Mouse (Mus musculus): ENCODE data around the gene Nup88.
"Not testable (repeated sequence)": the region's sequence is repeated elsewhere in the genome, so short reads cannot be mapped to it uniquely, and the experiment has no call there.

The Nup88 gene

DNA sequence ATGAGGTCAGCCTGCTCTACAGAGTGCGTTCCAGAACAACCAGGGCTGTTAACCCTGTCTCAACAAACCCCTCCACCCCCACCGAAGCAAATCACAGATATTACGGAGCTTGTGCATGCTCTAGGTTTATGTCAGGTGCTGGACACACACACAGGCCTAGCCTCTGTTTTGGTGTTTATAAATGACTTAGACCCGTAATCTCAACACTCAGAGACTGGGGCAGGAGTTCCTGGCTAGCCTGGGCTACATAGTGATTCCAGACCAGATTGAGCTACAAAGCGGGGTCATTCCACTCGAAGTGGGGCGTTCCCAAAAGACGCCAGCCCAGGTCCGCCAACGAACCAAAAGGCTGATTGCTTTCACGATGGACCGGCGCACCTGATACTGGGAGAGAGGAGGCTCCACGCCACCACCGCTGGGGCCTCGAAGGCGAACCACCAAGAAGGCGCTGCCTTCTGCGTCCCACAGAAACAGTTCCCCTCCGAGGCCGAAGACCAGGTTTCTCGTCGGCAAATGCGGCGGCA, 440 bp downstream of the Nup88 start:
- DNase-seq (ENCODE audit: low read depth): no peak

DNA sequence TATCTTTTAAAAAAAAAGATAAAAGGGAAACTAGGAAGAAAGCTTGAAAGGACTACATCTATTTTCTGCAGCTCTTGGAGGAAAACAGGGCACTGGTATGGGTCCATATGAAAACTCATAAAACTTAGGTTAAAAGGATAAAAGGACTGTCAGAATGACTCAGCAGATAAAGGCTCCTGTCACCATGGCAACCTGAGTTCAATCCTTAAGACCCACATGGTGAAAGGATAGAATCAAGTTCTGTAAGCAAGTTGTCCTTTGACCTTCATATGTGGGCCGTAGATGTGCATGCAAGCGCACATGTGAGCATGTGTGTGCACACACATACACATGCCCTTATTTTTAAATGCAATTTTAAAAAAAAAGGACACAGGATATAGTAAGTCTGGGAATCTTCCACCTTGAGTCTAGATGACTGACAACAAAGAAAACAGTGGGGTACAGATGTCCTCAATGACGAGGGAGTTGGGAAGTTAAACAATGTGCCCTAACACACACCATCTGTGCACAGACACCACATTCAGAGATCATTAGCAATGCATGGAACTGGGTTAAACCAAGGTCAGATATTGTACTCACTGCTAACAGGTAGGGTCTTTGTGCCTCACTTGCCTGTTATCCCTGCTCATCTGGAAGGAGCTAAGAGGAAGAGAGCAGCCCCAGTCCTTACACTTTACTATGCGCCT, 5.4 kb downstream of the Nup88 start:
- DNase-seq (ENCODE audit: low read depth): peak; percentile 27

DNA sequence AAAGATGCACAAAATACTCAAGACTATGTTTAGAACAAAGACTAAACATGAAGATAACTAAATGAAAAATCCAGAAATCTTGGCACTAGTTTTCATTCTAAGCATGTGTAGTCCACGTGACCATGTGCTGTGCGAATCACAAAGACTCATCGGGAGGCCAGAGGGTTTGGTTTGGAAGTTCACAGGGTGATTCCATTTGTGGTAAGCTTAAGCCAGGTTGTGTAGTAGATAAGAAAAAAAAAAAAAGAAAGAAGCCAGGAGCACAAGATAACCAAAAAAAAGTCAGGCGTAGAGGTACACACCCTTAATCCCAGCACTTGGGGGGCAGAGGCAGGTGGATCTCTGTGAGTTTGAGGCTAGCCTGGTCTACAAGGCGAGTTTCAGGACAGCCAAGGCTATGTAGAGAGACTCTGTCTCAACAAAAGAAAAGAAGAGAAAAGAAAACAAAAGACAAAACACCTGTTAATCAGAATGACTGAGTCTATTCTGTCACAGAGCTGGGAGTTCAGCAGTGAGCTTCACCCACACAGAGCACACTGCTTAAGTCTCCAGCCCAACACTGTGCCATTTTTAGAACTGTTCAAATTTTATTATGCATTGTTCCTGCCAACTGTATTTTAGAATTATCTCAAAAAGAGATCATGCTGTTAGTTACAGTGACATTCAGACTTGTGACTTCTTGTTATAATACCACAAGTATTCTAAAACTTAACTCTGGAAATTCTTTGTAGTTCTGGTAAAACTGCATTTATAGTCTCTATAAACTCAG, 8.8 kb downstream of the Nup88 start:
- no peak for DNase-seq (ENCODE audit: low read depth)

DNA sequence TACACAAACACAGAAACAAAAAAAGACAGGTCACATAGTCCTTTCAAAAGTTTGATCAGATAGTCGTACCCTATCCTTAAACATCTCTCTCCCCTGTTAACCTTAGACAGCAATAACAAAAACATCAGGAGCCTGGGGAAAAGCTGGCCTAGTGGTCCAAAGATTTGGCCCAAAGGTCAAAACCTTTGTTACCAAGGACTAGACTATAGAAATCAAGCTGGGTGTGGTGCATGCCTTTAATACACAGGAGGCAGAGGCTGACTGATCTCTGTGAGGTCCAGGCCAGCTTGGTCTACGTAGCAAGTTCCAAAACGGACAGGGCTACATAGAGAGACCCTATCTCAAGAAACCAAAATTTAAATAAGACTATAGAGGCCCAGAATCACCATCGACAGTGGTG, 15.1 kb downstream of the Nup88 start:
- DNase-seq (ENCODE audit: low read depth): no peak

DNA sequence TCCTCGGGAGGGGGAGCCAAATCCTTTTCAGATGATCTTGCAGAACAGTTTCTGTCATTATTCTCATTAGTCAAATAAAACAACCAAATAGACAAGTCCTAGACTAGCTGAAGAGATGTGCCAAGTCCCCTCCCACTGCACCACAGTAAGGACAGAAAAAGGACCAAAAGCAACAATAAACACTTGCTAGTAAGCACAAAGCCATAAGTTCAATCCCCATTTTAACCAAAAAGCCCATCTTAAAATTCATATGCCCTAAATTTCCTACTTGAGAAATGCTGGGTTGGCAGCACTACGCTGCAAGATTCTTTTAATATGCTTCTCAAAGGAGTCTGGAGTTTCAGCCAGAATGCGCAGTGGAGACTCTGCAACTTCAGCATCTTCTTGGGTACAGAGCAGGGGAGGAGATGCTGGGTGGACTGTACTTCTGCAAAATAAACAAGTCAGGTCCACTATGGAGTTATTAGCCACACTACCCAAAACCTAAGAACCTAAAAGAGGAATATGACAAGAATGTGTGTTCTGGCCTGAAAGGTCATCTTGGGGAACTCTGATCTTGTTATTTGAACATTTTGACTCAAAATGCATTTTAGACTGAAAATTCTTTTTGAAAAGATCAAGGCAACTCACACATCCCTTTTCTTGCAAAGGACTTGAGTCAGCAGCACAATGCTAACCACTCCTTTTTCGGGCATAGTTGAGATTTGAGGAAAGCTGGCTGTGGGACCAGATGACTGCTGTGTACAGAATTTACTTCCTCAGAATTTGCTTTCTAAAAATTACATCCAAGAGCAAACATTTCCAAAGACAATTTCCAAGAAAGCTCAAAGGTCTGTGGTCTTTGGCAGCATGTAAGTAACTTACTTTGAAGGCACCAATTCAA, 24.6 kb downstream of the Nup88 start:
- no peak for DNase-seq (ENCODE audit: low read depth)

DNA sequence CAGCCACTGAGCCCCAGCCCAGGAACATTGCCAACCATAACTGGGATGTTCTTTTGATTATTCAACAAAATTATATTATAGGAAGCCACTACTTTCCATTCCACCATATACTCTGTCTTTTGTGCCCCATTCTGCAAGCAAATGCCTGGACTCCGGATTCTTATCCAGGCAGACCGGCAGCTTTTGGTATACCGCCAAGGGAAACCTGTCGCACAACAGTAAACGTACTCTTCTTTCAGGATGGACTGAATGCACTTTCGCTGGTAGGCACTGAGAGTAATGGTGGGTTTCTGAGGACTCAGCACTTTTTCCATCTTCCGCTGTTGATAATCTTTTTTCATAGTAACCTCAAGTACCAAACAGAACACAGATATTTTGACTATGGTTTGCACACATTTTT, 26.1 kb downstream of the Nup88 start:
- DNase-seq (ENCODE audit: low read depth): no peak

DNA sequence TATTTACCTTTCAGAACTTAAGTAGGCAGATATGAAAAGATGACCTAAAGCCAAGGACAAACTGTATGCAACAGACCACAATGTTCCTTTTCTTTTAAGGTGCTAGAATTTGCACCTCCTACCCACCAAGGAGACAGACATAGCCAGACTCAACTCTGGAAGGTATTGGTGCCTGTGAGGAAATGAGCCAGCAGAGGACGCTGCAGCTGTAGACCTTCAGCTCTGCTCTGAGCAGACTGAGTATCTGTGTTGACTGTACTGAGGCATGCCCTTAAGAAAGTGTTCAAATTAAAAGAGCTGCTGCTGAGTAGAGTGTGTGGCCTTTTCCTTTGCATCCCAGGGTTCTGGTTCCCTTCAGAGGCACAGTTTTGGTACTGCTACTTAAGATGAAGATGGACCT, 27.2 kb downstream of the Nup88 start:
- DNase-seq (ENCODE audit: low read depth): no peak

DNA sequence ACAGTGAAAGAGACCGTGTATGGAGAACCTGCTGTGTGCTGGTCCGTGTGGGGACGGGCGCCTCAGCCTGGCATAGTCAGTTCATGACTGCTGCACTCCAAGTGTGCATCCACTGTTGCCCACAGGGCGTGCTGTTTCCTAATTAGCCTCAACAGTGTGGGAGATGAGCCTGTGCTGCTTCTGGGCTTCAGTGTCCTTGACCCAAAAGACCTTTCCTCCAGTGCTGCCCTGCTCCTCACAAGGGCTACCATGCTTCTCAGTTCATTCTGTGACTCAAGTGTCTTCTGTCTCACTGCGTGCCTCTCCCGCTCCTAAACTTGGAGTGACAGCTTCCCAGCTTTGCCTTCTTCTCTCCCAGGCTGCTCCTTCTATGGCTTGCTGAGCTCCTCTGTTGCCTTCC, 34.5 kb downstream of the Nup88 start:
- no peak for DNase-seq (ENCODE audit: low read depth)

DNA sequence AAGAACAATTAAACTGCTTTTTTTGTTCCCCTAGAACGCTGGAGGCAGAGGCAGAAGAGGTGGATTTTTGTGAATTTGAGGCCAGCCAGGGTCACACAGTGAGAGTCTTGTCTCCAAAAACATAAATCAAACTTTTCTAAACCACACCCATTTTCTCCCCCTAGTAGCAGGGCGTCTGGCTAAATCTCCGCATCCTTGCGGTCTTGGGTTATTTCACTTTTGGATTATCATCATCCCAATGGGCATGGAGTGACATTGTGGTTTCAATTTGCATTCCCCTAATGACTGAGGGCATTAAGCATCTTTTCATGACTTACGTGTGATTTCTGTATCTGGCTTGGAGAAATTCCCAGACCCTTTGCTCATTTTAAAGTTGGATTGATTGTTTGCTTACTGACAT, 38.3 kb downstream of the Nup88 start:
- DNase-seq (ENCODE audit: low read depth): no peak

DNA sequence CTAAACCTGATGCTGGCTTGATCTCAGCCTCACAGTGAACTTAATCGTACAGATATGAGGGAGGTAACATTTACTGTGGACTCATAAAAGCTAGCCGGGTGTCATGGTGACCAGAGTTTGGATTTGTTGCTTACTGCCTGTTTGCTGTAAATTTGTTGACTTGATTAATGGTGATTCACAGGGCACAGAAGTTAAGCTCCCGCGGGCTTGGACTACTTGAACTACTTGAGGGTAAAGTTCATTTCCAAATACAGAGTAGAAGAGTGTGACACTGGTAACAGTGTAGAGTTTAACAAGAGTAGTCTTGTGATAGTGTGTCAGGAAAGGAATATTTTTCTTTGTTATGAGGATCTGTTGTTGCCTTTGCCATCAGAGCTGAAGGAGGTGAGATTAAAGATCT, 50.2 kb downstream of the Nup88 start:
- DNase-seq (ENCODE audit: low read depth): no peak

DNA sequence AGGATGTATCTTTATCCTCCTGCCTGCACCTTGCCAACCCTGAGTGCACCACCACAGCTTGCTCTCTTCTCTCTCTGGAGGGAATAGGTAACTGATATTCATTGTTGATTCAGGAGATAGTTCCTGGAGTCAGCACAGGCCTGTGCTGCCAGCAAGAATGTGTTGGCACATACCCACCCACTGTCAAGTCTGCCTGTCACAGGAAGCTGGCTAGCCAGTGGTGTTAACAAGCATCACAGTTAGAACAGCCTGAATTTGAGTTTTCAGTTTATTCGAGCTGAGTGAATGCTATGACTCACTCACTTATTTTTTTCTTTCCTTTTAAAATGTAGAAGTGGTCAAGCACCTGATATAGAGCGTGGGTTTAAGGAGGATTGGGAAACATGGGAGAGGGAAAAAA, 51.9 kb downstream of the Nup88 start:
- DNase-seq (ENCODE audit: low read depth): peak; percentile 82

DNA sequence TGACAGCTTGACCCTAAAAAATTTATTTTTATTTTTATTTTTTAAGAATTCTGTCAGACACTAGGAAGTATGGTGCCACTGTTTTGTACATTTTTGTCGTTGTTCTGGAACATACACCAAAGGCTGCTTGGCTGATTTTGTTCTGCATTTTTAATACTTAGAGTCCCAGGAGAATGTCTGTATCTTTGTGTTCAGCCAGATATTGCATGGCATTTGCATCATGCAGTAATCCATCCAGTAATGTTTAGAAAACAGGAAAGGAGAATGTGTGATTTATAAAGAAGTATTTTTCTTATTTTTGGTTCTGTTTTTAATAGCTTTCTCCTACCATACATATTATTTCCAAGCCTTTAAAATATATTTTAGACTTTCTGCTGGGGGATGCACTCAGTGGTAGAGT, 57.9 kb downstream of the Nup88 start:
- no peak for DNase-seq (ENCODE audit: low read depth)

DNA sequence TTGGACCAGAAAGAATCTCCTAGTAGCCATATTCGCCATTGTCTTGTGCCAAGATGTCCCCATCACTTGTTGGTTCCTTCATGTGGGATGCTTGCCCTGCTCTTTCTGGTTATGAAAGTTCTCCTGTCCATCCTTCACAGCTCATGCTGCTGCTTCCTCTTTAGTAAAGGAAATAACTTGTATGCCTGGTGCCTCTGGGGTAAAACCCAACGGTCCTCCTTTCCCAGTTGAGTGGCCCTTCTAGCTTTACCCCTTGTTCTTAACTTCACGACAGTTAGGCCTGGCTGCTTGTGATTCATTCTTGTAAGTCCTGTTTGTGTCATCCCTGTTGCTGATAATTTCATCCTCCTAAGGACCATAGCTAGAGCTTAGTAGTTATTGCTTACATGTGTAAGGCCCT, 58.5 kb downstream of the Nup88 start:
- no peak for DNase-seq (ENCODE audit: low read depth)

DNA sequence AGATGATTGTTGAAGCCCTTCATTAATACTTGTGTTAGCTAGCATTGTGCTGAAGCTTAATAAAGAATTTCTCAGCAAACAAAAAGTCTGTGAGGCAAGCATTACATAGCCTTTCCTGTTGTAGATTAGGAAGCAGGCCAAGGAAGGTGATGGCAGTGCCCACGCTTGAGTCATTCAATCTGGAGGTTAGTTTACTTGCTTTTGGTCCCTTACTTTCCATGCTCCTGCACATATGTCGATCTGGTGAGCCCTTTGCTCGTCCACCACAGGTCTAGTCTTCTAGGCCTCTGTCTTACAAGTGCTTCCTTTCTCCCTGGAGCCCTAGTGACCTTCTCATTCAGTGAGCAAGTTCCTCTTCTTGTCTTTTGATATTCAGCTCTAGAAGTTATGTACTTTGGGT, 63.1 kb downstream of the Nup88 start:
- peak; percentile 83 for DNase-seq (ENCODE audit: low read depth)

DNA sequence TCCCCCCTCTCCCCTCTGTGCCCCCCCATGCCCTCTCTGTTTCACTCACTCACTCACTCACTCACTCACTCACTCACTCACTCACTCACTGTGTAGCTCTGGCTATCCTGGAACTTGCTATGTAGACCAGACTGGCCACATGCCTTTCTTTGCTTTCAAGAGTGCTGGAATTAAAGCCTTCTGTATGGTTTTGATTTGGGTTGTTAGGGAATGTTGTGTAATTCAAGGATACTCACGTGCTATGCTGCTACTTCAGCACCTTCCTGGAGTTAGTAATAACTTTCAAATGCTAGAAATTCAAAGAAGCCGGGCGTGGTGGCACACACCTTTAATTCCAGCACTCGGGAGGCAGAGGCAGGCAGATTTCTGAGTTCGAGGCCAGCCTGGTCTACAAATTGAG, 71.6 kb downstream of the Nup88 start:
- DNase-seq (ENCODE audit: low read depth): not testable (repeated sequence)

DNA sequence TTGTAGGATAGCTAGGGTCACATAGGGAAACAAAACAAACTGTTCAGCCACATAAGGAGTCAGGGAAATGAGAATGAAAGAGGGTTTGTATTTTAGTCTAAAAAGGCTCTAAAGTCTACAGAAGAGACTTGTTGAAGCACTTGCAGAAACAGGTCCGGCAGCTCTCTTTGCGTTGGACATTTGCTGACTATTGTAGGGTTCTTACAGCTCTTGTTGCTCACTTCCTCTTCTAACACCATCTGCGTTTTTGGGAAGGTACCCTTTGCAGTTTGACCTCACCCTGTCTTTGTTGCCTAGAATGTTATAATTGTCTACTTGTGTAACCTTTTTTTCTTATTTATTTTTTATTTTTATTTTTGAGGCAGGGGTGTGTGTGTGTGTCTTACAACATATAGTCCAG, 72.1 kb downstream of the Nup88 start:
- peak; percentile 32 for DNase-seq (ENCODE audit: low read depth)

All from 416B (cell line).